Mouse (Mus musculus): ENCODE measurements around the gene Chkb.

GRCm38 (mm10) chr15:89477806-89478205 is 48.1 kb upstream of the Chkb start:
- TF ChIP-seq POLR2A (IDR thresholded peaks at IDR 0.05; ENCODE audit: borderline replicate concordance, insufficient read depth, low read length) = no peak
- TF ChIP-seq CTCF (IDR thresholded peaks at IDR 0.05; ENCODE audit: borderline replicate concordance, insufficient read depth, low read depth, low read length) = no peak

All from cerebellum, adult 2 months (tissue).